Comparison of ENCODE assay signal across 17 mouse cellular contexts in the genomic region with DNA sequence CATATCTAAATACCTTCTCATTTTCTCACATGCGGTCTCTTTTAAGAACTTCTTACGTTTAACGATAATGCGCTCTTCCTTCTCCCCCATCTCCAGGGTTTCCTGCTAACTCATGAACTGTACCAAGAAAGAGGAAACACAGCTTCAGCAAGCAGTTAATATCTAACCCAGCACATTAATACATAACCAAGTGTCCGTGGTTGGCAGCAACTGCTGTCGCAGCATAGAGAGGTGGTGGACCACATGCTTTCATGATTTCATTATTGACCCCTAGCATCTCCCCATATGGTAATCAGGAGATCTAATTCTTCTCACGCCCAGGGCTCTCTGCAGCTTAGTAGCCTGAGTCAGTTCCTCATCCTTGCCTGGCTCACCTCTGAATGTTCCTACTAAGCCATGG. TPM values are rescaled to one million over a fixed set of nuclear protein-coding genes. Genes with fewer than 3 reads are reported as not detected.
DNase-seq lines count a peak whose midpoint lies in the region; ATAC-seq and TF ChIP-seq lines count a peak whose summit lies in the region.
"Had no signal": no experiment of that assay in that cellular context is flagged by ENCODE, and none has a peak within 500 bp of the region (broad histone marks: within the 10 kb centered on the region; RNA-seq: fewer than 3 reads in every experiment).

No protein-coding gene starts in this region.

- TF ChIP-seq EP300 in stomach, postnatal 0 days (optimal IDR thresholded peaks at IDR 0.05): no peak

- no peaks in the 10 kb centered on the region for H3K27me3 ChIP-seq in kidney, postnatal 0 days (ENCODE audit: insufficient read depth, low read length)
- H3K27me3 ChIP-seq in stomach, postnatal 0 days (ENCODE audit: control insufficient read depth, insufficient read depth, low read length): no peaks in the 10 kb centered on the region
- H3K27me3 ChIP-seq: heart, embryonic 13.5 days; hindbrain, embryonic 15.5 days; limb, embryonic 13.5 days had no signal

- no peak for DNase-seq in layer of hippocampus, adult 2 months (ENCODE audit: low spot score in 2 of 2)
- DNase-seq in layer of hippocampus, postnatal 25 days (ENCODE audit: extremely low spot score in 1 of 2, low spot score in 1 of 2): no peak
- DNase-seq in kidney, postnatal 0 days (ENCODE audit: low spot score): peak; percentile 33
- no peak for DNase-seq in stomach, postnatal 0 days (ENCODE audit: low spot score)
- no peak for DNase-seq in ovary, postnatal 36 days (ENCODE audit: low spot score)
- no peak for DNase-seq in embryo, embryonic 9.5 days (ENCODE audit: extremely low spot score)
- DNase-seq in thymus, postnatal 36 days: no peak
- DNase-seq: thymus, adult 2 months had no signal

- no peak overlapping the region for H3K4me3 ChIP-seq in layer of hippocampus, adult 2 months
- no peak overlapping the region for H3K4me3 ChIP-seq in kidney, postnatal 0 days (replicated peaks; ENCODE audit: low read depth, low read length)
- H3K4me3 ChIP-seq in stomach, postnatal 0 days (ENCODE audit: low read depth, low read length): no peak overlapping the region
- H3K4me3 ChIP-seq: embryonic facial prominence, embryonic 10.5 days; forebrain, embryonic 10.5 days; heart, embryonic 13.5 days; hindbrain, embryonic 15.5 days; limb, embryonic 13.5 days had no signal

- TF ChIP-seq CTCF in layer of hippocampus, adult 2 months (conservative IDR thresholded peaks at IDR 0.05): no peak
- no peak for TF ChIP-seq CTCF in kidney, postnatal 0 days (IDR thresholded peaks at IDR 0.05; ENCODE audit: low read depth)
- no peak for TF ChIP-seq CTCF in stomach, postnatal 0 days (IDR thresholded peaks at IDR 0.05; ENCODE audit: low read depth)

- no peak overlapping the region for H3K9ac ChIP-seq in kidney, postnatal 0 days (ENCODE audit: low read depth, low read length)
- H3K9ac ChIP-seq in stomach, postnatal 0 days (ENCODE audit: low read length): no peak overlapping the region
- H3K9ac ChIP-seq: heart, embryonic 13.5 days; hindbrain, embryonic 15.5 days; limb, embryonic 13.5 days had no signal

- no peaks in the 10 kb centered on the region for H3K9me3 ChIP-seq in kidney, postnatal 0 days (replicated peaks; ENCODE audit: low read length)
- H3K9me3 ChIP-seq in stomach, postnatal 0 days (ENCODE audit: control insufficient read depth, low read length): no peaks in the 10 kb centered on the region
- H3K9me3 ChIP-seq: embryonic facial prominence, embryonic 10.5 days; forebrain, embryonic 10.5 days; heart, embryonic 13.5 days; hindbrain, embryonic 15.5 days; limb, embryonic 13.5 days had no signal

- peaks cover 23% of the 10 kb centered on the region for H3K36me3 ChIP-seq in kidney, postnatal 0 days (ENCODE audit: insufficient read depth, low read length)
- peaks cover 19% of the 10 kb centered on the region for H3K36me3 ChIP-seq in stomach, postnatal 0 days (ENCODE audit: control insufficient read depth, insufficient read depth, low read length)

- H3K4me1 ChIP-seq in kidney, postnatal 0 days (replicated peaks; ENCODE audit: insufficient read depth, low read length): no peaks in the 10 kb centered on the region; the same call in 1 of the 2 replicates
- H3K4me1 ChIP-seq in stomach, postnatal 0 days (replicated peaks; ENCODE audit: control insufficient read depth, insufficient read depth): no peaks in the 10 kb centered on the region
- H3K4me1 ChIP-seq: embryonic facial prominence, embryonic 10.5 days; forebrain, embryonic 10.5 days; hindbrain, embryonic 15.5 days; limb, embryonic 13.5 days had no signal

- H3K4me2 ChIP-seq in kidney, postnatal 0 days (ENCODE audit: low read length): no peak overlapping the region
- no peak overlapping the region for H3K4me2 ChIP-seq in stomach, postnatal 0 days (replicated peaks; ENCODE audit: low read depth)
- H3K4me2 ChIP-seq: heart, embryonic 13.5 days; hindbrain, embryonic 15.5 days; limb, embryonic 13.5 days had no signal

- 52% methylated on average over 7 of the region's 7 CpGs for WGBS in kidney, postnatal 0 days
- WGBS in stomach, postnatal 0 days: 79% methylated on average over 7 of the region's 7 CpGs

- peak; percentile 48 to 71; a peak in 3 of 4 replicates for ATAC-seq in hematopoietic stem cell, adult 5-6 weeks (replicated peaks in 1 of 2; ENCODE audit: insufficient read depth in 1 of 2, low FRiP score in 2 of 2, low TSS enrichment in 1 of 2, low read depth in 1 of 2, poor library complexity in 2 of 2, severe bottlenecking in 2 of 2)
- ATAC-seq in kidney, postnatal 0 days (replicated peaks; ENCODE audit: low FRiP score, low read depth): peak; percentile 78
- no peak for ATAC-seq in stomach, postnatal 0 days (ENCODE audit: low FRiP score, low TSS enrichment)

- H3K27ac ChIP-seq in layer of hippocampus, adult 2 months: 0 out of 2 replicates have a peak overlapping the region, but pooled peaks have one; percentile 5
- peak overlapping the region; percentile 77 for H3K27ac ChIP-seq in kidney, postnatal 0 days
- H3K27ac ChIP-seq in stomach, postnatal 0 days (replicated peaks): 0 out of 2 replicates have a peak overlapping the region, but pooled peaks have one; percentile 18
- H3K27ac ChIP-seq: embryonic facial prominence, embryonic 10.5 days; forebrain, embryonic 10.5 days; hindbrain, embryonic 15.5 days; limb, embryonic 13.5 days had no signal

RNA-seq across cellular contexts. Expression of a gene that starts 10.0 kb away (rescaled TPM):
- not detected for total RNA-seq in layer of hippocampus, adult 2 months (2021)
- total RNA-seq in layer of hippocampus, postnatal 25 days (2021): not detected
- not detected in 2 replicates for total RNA-seq in hematopoietic stem cell, adult 5-6 weeks (2017)
- polyA plus RNA-seq in kidney, postnatal 0 days (2015; fragmentation: Nextera tagmentation; extraction: Ambion mirVana): not detected in 2 replicates
- not detected in 2 replicates for polyA plus RNA-seq in stomach, postnatal 0 days (2015; fragmentation: Nextera tagmentation; extraction: Ambion mirVana)
- total RNA-seq: adrenal gland, adult 2 months; layer of hippocampus, postnatal 14 days had no signal
- polyA plus RNA-seq: adrenal gland, adult 2 months; embryonic facial prominence, embryonic 10.5 days; forebrain, embryonic 10.5 days; heart, embryonic 13.5 days; hindbrain, embryonic 15.5 days; thymus, adult 2 months had no signal

RNA-seq across cellular contexts. Expression of a gene that starts 50.9 kb away (rescaled TPM):
- 1 to 10 TPM; 1.0 to 1.1 TPM for total RNA-seq in layer of hippocampus, adult 2 months (2021)
- total RNA-seq in layer of hippocampus, postnatal 25 days (2021): under 1 TPM in 1 of 2 experiments, not detected in 1; 0.79 TPM
- not detected in 2 replicates for total RNA-seq in hematopoietic stem cell, adult 5-6 weeks (2017)
- 0.07 and 0.20 TPM in 2 replicates for polyA plus RNA-seq in kidney, postnatal 0 days (2015; fragmentation: Nextera tagmentation; extraction: Ambion mirVana)
- 0.12 and 0.30 TPM in 2 replicates for polyA plus RNA-seq in stomach, postnatal 0 days (2015; fragmentation: Nextera tagmentation; extraction: Ambion mirVana)
- polyA plus RNA-seq: C2C12; forebrain, embryonic 10.5 days; heart, embryonic 13.5 days had no signal

Comparison
In these comparisons a context has a peak if more than half of its experiments do, and no peak if none do; other contexts are left out.
1. H3K27ac ChIP-seq: peak in every context shown above with its lines; median percentile 77 in kidney, postnatal 0 days; 18 in stomach, postnatal 0 days; 5 in layer of hippocampus, adult 2 months.